Mouse (Mus musculus) liver, adult 2 months (tissue): Measurements from ENCODE around the gene Gatd1. TPM values are rescaled to one million over a fixed set of nuclear protein-coding genes. Genes with fewer than 3 reads are reported as not detected.
A peak's percentile ranks its signal among the peaks of the same experiment; 100 is the strongest.

Experiments used
- DNase-seq: peaks from one replicate; pipeline ENCODE4 v3.0.0-alpha.2; 2011; ENCODE audit warnings: low read depth, low spot score; ENCODE audit errors: extremely low read depth
- H3K27ac ChIP-seq: fragments of 200-500 bp; replicated peaks from 2 replicates; pipeline ENCODE4 v1.5.1; 2012; ENCODE audit warnings: low read depth, mild to moderate bottlenecking, control low read depth, inconsistent platforms, low read length; ENCODE audit not compliant: insufficient read depth
- H3K27me3 ChIP-seq: fragments of 200-500 bp; 2 replicates; pipeline ENCODE4 v1.6.1; 2012; ENCODE audit warnings: mild to moderate bottlenecking, moderate library complexity, low read length, inconsistent platforms; ENCODE audit not compliant: control insufficient read depth, insufficient read depth
- H3K36me3 ChIP-seq: fragments of 200-500 bp; 2 replicates; pipeline ENCODE4 v1.6.1; 2012; ENCODE audit warnings: low read length, inconsistent platforms; ENCODE audit not compliant: control insufficient read depth, insufficient read depth
- H3K4me1 ChIP-seq: fragments of 200-500 bp; 2 replicates; pipeline ENCODE4 v1.6.1; 2011; ENCODE audit warnings: low read length; ENCODE audit not compliant: control insufficient read depth, insufficient read depth
- H3K4me3 ChIP-seq: fragments of 200-500 bp; 2 replicates; pipeline ENCODE4 v1.5.1; 2011; ENCODE audit warnings: low read depth, mild to moderate bottlenecking, control low read depth, low read length, moderate library complexity; ENCODE audit not compliant: insufficient read depth
- H3K79me2 ChIP-seq: fragments of 200-500 bp; 2 replicates; pipeline ENCODE4 v1.6.1; 2012; ENCODE audit warnings: inconsistent platforms, mild to moderate bottlenecking, low read length, moderate library complexity; ENCODE audit not compliant: control insufficient read depth, insufficient read depth
- H3K9ac ChIP-seq: fragments of 200-500 bp; 2 replicates; pipeline ENCODE4 v1.6.1; 2012; ENCODE audit warnings: low read depth, mild to moderate bottlenecking, control low read depth, inconsistent platforms, low read length
- CTCF ChIP-seq: fragments of 200-500 bp; IDR thresholded peaks from 2 replicates; pipeline ENCODE4 v1.5.1; 2011; ENCODE audit warnings: low read depth, low read length, control low read depth
- POLR2A ChIP-seq: fragments of 200-500 bp; IDR thresholded peaks from 2 replicates; pipeline ENCODE4 v1.6.1; 2011; ENCODE audit warnings: low read length, control low read depth; ENCODE audit not compliant: insufficient read depth; ENCODE audit errors: extremely low read depth
- WGBS: fragments of 180-500 bp; shearing (Covaris S2); methylation state at CpG from one replicate; pipeline ENCODE4 v1.1.7; 2018; 5-methylcytosine and 5-hydroxymethylcytosine counted together
- polyA plus RNA-seq: library from polyadenylated mRNA; depleted of rRNA; stranded (reverse); fragments of >200 nt; gene quantifications from 2 replicates; pipeline ENCODE4 v1.2.3, GENCODE M21; 2012
- total RNA-seq: library from RNA; depleted of rRNA; stranded (reverse); fragments of >200 nt; gene quantifications from 2 replicates; pipeline ENCODE4 v1.2.3, GENCODE M21; 2014

The Gatd1 gene
- total and polyA plus RNA-seq, 2 experiments = 15.1 to 36.2 TPM

- peaks cover 21% of the 10 kb centered on the region; the same call in 1 of the 2 replicates for H3K4me1 ChIP-seq
- H3K27ac ChIP-seq = no peak overlapping the region
- no peak for TF ChIP-seq POLR2A
- no peak for TF ChIP-seq CTCF
- H3K36me3 ChIP-seq = peaks cover 19% of the 10 kb centered on the region; the same call in 1 of the 2 replicates
- DNase-seq = no peak
- H3K79me2 ChIP-seq = peaks cover 8% of the 10 kb centered on the region; the same call in 1 of the 2 replicates
- H3K4me3 ChIP-seq = no peak overlapping the region
- no peaks in the 10 kb centered on the region for H3K27me3 ChIP-seq
- H3K9ac ChIP-seq = no peak overlapping the region
- 91% methylated on average over 17 of the region's 17 CpGs for WGBS
Observed at GRCm38 (mm10) chr7:141459301-141459711, 45.4 kb upstream of the Gatd1 start.

GRCm38 (mm10) chr7:141458661-141459060 lies 44.7 kb upstream of the Gatd1 start:
- Histone ChIP-seq H3K79me2 (peaks cover 8% of the 10 kb centered on the region; the same call in 1 of the 2 replicates), H3K27me3 (no peaks in the 10 kb centered on the region), H3K9ac (no peak overlapping the region), H3K36me3 (peaks cover 19% of the 10 kb centered on the region; the same call in 1 of the 2 replicates), H3K4me1 (peaks cover 21% of the 10 kb centered on the region; the same call in 1 of the 2 replicates), H3K27ac (no peak overlapping the region), H3K4me3 (no peak overlapping the region)
- 90% methylated on average over 11 of the region's 11 CpGs for WGBS
- TF ChIP-seq POLR2A = no peak
- TF ChIP-seq CTCF = no peak
- DNase-seq = no peak

GRCm38 (mm10) chr7:141457986-141458660 lies 44.2 kb upstream of the Gatd1 start:
- Histone ChIP-seq H3K9ac (no peak overlapping the region), H3K4me1 (peaks cover 21% of the 10 kb centered on the region; the same call in 1 of the 2 replicates), H3K79me2 (peaks cover 8% of the 10 kb centered on the region; the same call in 1 of the 2 replicates), H3K36me3 (peaks cover 19% of the 10 kb centered on the region; the same call in 1 of the 2 replicates), H3K4me3 (no peak overlapping the region), H3K27me3 (no peaks in the 10 kb centered on the region), H3K27ac (no peak overlapping the region)
- TF ChIP-seq POLR2A = no peak
- peak; percentile 80 for TF ChIP-seq CTCF
- WGBS = 73% methylated on average over 15 of the region's 15 CpGs
- no peak for DNase-seq

- Histone ChIP-seq H3K79me2 (peaks cover 8% of the 10 kb centered on the region; the same call in 1 of the 2 replicates), H3K9ac (no peak overlapping the region), H3K36me3 (peaks cover 19% of the 10 kb centered on the region; the same call in 1 of the 2 replicates), H3K27ac (no peak overlapping the region), H3K4me3 (no peak overlapping the region), H3K4me1 (peaks cover 19% of the 10 kb centered on the region; the same call in 1 of the 2 replicates), H3K27me3 (no peaks in the 10 kb centered on the region)
- 90% methylated on average over 14 of the region's 14 CpGs for WGBS
- no peak for DNase-seq
- TF ChIP-seq POLR2A (no peak), CTCF (no peak)
Observed at GRCm38 (mm10) chr7:141457236-141457635, 43.3 kb upstream of the Gatd1 start.

GRCm38 (mm10) chr7:141456739-141457138 lies 42.8 kb upstream of the Gatd1 start:
- Histone ChIP-seq H3K9ac (peak overlapping the region; percentile 98; the same call in 1 of the 2 replicates), H3K27ac (peak overlapping the region; percentile 93)

More at GRCm38 (mm10) chr7:141456739-141457138, 42.8 kb upstream of the Gatd1 start:
- no peak for TF ChIP-seq CTCF
- TF ChIP-seq POLR2A = no peak
- peak; percentile 62 for DNase-seq
- no peaks in the 10 kb centered on the region for H3K27me3 ChIP-seq
- 22% methylated on average over 6 of the region's 6 CpGs for WGBS
- H3K4me3 ChIP-seq = peak overlapping the region; percentile 91; the same call in 1 of the 2 replicates
- H3K79me2 ChIP-seq = peaks cover 8% of the 10 kb centered on the region; the same call in 1 of the 2 replicates
- H3K36me3 ChIP-seq = peaks cover 20% of the 10 kb centered on the region; the same call in 1 of the 2 replicates
- H3K4me1 ChIP-seq = peaks cover 18% of the 10 kb centered on the region; the same call in 1 of the 2 replicates
